Mouse (Mus musculus): ENCODE measurements around the gene Slc6a11.

- TF ChIP-seq GATA1 (IDR thresholded peaks at IDR 0.05; ENCODE audit: low read depth, low read length), result no peak
- TF ChIP-seq MAFK (IDR thresholded peaks at IDR 0.05; ENCODE audit: borderline replicate concordance, low read depth, low read length), result no peak
- no peak for TF ChIP-seq POLR2AphosphoS5 (IDR thresholded peaks at IDR 0.05; ENCODE audit: borderline replicate concordance, low read depth, low read length)
Measured at GRCm38 (mm10) chr6:114258661-114259193, 127.7 kb downstream of the Slc6a11 start.

Data from MEL (cell line).